Mouse (Mus musculus): ENCODE data around the gene Aco2.

DNA sequence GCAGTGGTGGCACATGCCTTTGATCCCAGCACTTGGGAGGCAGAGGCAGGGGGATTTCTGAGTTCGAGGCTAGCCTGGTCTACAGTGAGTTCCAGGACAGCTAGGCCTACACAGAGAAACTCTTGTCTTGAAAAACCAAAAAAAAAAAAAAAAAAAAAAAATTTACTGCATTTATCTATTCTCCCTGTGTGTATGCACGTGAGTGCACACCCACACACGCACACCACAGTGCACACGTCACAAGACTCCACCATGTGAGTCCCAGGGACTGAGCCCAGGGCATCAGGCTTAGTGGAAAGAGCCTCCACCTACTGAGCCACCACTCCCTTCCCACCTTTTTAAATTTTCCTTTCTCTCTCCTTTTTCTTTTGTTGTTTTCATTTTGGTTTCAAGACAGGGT, 41.6 kb upstream of the Aco2 start:
- no peak for TF ChIP-seq CTCF (IDR thresholded peaks at IDR 0.05; ENCODE audit: low read depth)
- TF ChIP-seq EP300 (IDR thresholded peaks at IDR 0.05; ENCODE audit: low read depth): no peak

All from liver, postnatal 0 days (tissue).